Mouse (Mus musculus) cerebellum, adult 9-11 months (tissue): ENCODE measurements around the gene Tbc1d14.

ENCODE experiments used
- DNase-seq: peaks from one replicate; pipeline ENCODE4 v3.0.0; 2022

Tbc1d14 gene

DNA sequence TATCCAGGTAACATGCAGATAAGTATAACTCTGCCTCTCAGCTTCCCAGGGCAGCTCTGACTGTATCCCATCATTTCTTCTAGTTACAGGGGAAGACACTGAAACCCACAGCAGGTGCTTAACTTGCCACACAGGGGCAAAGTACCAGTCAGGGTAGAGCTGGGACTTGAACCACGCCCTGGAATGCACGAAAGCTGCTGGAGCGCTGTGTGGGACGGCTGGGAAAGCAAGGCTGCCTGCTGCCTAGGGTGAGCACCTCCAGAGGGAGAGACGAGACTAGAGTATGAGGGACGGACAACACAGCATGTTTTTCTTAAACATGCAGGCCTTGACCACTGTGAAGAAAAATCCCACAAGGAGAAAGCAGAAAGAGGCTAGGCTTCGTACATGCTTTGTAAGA lies 87.8 kb downstream of the Tbc1d14 start:
- DNase-seq: no peak

GRCm38 (mm10) chr5:36494709-36495108 lies 98.4 kb downstream of the Tbc1d14 start:
- DNase-seq: no peak

- DNase-seq: no peak
These were observed 99.2 kb downstream of the Tbc1d14 start for GRCm38 (mm10) chr5:36493919-36494318.

DNA sequence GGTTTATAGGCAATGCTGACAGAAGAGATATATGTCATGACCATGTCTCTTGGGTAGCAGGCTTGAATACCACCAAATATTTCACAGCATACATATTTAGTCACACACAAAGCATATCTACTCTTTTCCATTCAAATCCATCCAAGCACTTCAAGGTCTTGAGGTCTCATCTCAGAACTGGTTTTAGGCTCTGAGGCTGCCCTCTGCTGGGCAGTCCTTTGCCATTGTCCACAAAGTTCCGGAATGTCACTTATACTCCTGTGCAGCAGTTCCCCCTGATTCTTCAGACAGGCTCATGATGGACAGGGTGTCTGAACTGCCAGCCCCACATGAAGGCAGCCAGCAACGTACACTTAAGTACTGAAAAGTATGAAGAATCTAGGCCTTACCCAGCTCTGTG lies 103.9 kb downstream of the Tbc1d14 start:
- DNase-seq: no peak

DNA sequence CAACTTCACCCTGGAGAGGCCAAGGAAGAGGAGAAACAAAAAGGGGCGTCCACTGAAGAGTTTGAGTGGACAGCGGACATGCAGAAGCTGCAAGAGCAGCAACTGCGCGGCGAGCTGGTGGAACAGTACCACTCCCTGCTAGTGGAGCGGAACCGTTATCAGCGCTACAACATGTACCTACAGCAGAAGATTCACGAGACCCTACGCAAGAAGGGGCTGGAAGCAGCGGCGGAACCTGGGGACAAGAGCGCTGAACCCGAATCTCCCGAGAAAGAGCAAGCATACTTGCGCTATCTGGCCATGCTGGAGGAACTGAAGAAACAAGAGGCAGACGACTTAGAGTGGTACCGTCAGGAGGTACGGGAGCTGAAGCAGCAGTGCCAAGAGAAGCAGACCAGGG lies 107.8 kb downstream of the Tbc1d14 start:
- peak; percentile 47 for DNase-seq

DNA sequence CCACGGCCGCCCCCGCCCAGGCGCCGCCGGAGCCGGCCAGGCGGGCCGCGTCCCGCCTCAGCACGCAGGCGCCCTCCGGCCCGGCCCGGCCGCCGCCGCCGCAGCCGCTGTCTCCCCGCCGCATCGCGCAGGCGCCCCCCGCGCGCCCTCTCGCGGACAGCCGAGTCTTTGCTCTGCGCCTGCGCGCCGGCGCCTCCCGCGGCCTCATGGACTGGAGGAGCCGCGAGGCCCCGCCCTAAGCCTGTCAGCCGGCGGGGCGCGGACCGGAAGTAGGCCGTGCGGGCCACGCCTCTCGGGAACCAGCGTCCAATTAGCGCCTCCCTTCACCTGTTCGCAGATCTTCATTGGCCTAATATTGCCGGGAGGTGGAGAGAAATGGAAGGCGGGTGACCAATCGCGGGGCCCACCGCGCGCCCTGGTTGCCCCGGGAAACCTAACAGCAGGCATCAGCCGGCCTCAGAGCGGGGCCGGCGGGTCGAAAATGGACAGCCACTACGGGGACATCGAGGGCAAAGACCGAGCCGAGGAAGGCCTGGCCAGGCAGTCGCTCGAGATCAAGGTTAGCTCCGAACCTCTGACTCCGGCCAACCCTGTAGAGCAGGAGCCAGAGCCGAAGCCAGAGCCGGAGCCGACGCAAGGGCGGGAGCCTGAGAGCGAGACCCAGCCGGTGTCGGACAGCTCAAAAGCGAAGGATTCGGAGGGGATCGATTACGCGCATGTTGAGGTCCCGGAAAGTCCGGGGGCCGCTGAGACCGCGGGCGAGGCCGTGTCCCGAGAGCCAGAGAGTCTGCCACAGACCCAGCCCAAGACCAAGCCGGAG lies 108.7 kb downstream of the Tbc1d14 start, which contains the start of the genes Tada2b and Ccdc96:
Gene Tada2b, minus strand, starts transcription at position 115 of the 820 bp plus-strand sequence.
Gene Ccdc96, plus strand, starts transcription at position 418 of the 820 bp plus-strand sequence.
- peak; percentile 99 for DNase-seq

DNA sequence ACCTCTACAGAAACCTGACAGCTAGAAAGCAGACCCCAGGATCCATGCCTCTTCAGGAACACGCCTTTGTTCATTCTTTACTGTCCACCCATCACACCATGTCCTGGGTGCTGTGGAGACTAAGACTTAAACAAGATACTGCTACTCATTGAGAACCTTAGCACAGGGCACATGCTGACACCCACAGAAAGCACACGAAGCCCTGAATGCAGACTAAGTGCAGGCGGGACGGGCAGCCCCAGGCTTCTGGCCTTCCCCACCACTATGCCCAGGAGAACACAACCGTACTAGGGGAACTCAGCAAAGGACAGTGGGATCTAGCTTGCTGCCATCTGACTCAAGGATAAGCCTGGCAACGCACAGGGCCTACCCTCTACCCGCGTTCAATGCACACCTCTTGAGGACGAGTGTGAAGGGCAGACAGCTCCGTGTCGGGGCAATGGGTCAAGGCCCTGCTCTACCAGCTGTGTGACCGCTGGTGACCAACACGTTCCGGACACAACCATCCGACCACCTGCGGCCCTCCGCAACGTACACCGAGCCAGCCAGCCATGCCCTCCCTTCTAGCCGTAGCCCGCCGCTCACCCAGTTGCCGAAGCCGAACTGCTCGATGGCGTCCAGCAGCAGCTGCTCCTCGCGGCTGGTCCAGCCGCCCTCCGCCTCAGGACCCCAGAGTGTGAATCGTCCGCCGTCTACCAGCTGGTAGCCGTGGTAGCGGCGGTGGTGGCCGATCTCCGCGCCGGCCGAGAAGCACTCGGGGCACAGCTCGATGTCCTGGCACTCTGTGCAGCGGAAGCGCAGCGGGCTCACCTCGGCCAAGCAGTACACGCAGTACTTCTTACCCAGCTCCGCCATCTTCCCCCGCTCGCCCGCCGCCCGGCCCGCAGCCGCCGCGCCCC lies 109.6 kb downstream of the Tbc1d14 start:
- DNase-seq: peak; percentile 70

DNA sequence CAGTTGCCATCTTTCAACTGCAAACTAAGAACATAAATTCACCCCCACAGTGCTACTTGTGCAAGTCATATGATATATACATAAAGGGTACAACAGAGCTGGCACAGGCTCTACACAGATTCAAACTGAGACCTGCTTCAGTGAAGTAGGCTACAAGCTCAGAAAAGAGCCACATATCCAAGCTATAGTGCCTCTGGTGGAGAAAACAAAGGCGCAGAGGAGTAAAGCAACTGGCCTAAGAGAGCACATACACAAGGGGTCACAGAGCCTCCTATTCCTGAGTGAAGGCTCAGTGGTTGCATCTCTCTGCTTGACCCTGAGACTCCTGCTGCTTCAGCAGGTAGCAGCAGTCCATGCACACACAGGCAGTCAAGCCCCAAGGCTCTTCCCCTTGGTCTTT lies 112.0 kb downstream of the Tbc1d14 start:
- DNase-seq: no peak

- no peak for DNase-seq
These were observed 112.7 kb downstream of the Tbc1d14 start for GRCm38 (mm10) chr5:36480398-36480797.

- no peak for DNase-seq
These were observed 113.3 kb downstream of the Tbc1d14 start for GRCm38 (mm10) chr5:36479735-36480134.

GRCm38 (mm10) chr5:36478540-36479420 lies 114.3 kb downstream of the Tbc1d14 start:
- DNase-seq: no peak

DNA sequence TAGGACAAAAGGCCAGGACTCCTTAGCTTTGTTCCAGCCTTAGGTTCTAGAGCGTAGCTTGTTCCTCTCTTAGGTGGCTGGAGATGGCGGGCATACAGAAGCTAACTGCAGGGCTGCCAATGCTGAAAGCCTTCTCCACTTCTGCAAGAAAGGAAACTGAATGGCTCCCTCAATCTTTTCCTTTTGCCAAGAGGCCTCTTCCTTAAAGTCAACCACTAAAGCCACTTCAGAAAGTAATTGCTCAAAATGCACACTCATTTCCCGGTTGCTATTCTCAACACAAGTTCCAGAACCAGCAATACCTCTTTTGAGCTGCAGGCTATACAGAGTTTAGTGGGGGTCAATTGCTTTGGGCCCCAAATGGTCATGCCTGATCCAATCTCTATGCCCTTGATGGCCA lies 115.6 kb downstream of the Tbc1d14 start:
- DNase-seq: no peak

DNA sequence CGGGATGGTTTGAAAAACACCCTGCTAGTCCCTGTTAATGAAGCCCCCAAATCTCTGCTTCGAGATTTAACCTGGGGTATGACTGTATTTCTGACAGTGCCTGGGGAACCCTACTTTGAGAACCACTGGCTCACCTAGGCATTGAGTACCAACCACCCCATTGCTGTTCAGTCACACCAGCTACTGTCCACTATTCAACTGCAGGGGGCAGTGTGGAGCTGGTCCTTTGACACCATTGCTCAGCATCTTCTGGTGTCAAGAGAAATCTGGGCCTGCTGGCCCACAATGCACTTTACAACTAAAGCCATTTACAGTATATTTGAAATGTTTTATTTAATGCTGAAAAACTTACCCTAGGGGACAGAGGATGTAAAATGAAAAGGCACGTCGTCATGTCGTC lies 118.8 kb downstream of the Tbc1d14 start:
- DNase-seq: peak; percentile 52

DNA sequence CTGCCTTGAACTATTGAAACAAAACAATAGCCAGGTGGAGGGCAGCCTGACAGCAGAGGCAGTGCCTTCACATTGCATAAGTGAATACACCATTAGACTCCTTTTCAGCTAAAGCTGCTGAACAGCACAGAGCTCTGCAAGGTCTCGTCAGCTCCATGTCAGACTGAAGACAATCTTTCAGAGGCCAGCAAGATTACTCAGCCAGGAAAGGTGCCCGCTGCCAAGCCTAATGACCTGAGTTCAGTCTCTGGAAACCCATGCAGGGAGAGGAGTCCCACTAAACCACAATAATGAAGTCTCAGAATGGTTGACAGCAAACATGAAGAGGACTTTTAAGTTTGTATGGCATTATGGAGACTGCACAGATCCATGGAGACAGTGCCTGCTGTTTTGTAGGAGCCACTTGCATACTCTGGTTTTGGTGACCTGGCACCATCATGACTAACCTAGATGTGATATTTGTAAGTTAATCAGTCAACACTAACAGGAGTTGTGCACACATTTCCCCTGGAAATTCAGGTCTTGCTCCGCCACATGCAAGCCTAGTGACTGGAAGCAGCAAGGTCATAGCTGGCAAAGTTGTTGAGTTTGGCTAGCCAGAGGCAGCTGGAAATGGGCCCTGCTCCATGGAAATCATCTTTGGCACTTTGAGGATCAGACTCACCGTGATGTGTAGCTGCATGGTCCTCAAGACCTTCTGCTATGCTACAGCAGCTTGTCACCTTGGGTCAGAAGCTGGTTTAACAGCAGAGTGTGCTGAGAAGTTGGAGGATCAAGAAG lies 120.0 kb downstream of the Tbc1d14 start:
- DNase-seq: no peak

DNA sequence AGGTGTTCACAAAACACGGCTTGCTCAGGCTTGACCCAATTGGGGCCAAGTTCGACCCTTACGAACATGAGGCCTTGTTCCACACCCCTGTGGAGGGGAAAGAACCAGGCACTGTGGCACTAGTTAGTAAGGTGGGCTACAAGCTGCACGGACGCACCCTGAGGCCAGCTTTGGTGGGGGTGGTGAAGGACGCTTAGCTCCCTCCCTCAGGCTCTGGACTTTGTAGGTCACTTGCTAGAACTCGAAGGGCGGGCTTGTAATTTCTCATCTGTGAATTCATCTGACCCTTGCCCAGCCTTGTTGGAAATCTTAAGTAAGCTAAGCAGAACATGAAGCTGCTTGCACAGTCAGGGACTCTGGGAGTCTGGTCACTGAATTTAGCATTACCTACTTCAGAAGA lies 121.9 kb downstream of the Tbc1d14 start:
- no peak for DNase-seq

- no peak for DNase-seq
These were observed 127.2 kb downstream of the Tbc1d14 start for GRCm38 (mm10) chr5:36465889-36466288.

GRCm38 (mm10) chr5:36464709-36465661 lies 128.1 kb downstream of the Tbc1d14 start, which contains the start of gene Grpel1:
Gene Grpel1, plus strand, starts transcription at chr5:36464998.
- peak; percentile 100 for DNase-seq

DNA sequence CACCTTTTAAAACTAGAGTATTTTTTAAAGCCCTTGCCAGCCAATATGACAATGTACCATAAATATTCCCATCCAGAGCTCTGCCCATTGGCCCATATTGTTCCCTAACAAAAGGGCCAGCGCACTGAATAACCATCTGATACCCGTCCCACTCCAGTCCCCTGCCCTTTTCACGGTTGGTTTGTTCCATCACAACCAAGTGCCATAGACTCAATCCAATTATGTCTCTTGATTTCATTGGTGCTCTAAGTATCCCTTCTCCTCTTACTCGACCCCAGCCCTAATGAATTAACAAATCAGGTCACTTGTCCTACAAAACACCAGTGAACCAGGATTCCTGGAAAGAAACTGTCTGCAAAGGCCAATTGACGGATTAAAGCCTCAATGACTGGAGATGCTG lies 129.7 kb downstream of the Tbc1d14 start:
- no peak for DNase-seq

DNA sequence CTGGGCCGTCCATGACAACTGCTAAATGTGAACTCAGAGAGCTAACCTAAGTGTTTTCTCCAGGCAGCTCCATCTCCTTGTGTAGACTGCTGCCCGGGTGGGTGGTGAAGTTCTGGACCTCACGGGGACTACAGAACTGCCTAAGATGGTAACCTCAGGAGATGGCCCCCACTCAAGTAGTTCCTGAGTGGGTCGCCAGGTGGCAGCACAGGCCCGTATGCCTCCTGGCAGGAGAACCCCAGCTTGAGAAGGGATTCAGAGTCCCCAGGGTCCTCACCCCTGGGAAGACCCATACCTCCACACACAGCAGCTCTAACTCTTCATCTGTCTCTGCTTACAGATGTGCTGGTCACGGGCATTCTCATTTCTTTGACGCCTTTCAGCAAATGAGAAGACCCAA lies 130.3 kb downstream of the Tbc1d14 start:
- DNase-seq: peak; percentile 71

GRCm38 (mm10) chr5:36461231-36461630 lies 131.8 kb downstream of the Tbc1d14 start:
- no peak for DNase-seq

DNA sequence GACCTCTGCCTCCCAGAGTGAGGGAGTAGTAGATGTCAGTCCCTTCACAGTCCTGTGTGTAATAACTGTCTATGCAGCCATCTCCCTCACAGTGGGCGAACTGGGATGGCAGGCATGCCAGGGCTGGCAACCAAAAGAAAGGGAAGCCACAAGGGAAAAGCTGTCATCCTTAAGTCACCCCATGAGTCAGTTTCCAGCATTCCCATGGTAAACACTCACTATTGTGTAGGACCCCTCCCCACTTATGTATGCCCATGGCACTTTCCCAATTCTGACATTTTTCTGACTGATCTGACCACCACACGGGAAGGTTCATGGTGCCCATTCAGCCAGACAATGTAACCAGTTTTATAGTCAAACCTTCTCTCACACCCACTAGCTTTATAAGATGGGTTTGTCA lies 132.4 kb downstream of the Tbc1d14 start:
- DNase-seq: no peak
